Mouse (Mus musculus) right cerebral cortex, postnatal 4 days (tissue): ENCODE measurements at regions not wholly inside any gene's neighbourhood (a gene's known extent, or its start where the extent isn't known, plus 50 kb on each side); places are given as distances from the start of the nearest gene placed in this dataset.

ENCODE experiments used
- DNase-seq: peaks from one replicate; pipeline ENCODE4 v3.0.0-alpha.2; 2022

GRCm38 (mm10) chr14:76780572-76781523 lies 224.2 kb upstream of the Serp2 start:
- no peak for DNase-seq

- DNase-seq = no peak
Measured at GRCm38 (mm10) chr14:76778541-76779399, 222.1 kb upstream of the Serp2 start.

GRCm38 (mm10) chr14:76775387-76775924 lies 218.8 kb upstream of the Serp2 start:
- DNase-seq = no peak

GRCm38 (mm10) chr14:76772781-76773438 lies 216.2 kb upstream of the Serp2 start:
- no peak for DNase-seq

- DNase-seq = no peak
Measured at GRCm38 (mm10) chr14:76770106-76770505, 213.4 kb upstream of the Serp2 start.

GRCm38 (mm10) chr14:76767301-76767700 lies 210.6 kb upstream of the Serp2 start:
- DNase-seq = no peak

GRCm38 (mm10) chr14:76766186-76766713 lies 209.6 kb upstream of the Serp2 start:
- no peak for DNase-seq

- DNase-seq = no peak
Measured at GRCm38 (mm10) chr14:76765094-76765504, 208.4 kb upstream of the Serp2 start.

- DNase-seq = no peak
Measured at GRCm38 (mm10) chr14:76764390-76764796, 207.7 kb upstream of the Serp2 start.

GRCm38 (mm10) chr14:76763539-76763938 lies 206.8 kb upstream of the Serp2 start:
- no peak for DNase-seq

GRCm38 (mm10) chr14:76762777-76763176 lies 206.1 kb upstream of the Serp2 start:
- DNase-seq = no peak

GRCm38 (mm10) chr14:76761691-76762090 lies 205.0 kb upstream of the Serp2 start:
- DNase-seq = no peak

- DNase-seq = no peak
Measured at GRCm38 (mm10) chr14:76761274-76761673, 204.6 kb upstream of the Serp2 start.

GRCm38 (mm10) chr14:76760509-76761023 lies 203.9 kb upstream of the Serp2 start:
- DNase-seq = peak; percentile 55

- no peak for DNase-seq
Measured at GRCm38 (mm10) chr14:76759377-76759776, 202.7 kb upstream of the Serp2 start.

GRCm38 (mm10) chr14:76758589-76758988 lies 201.9 kb upstream of the Serp2 start:
- DNase-seq = no peak

- no peak for DNase-seq
Measured at GRCm38 (mm10) chr14:76755591-76756376, 199.1 kb upstream of the Serp2 start.

GRCm38 (mm10) chr14:76753734-76754133 lies 197.0 kb upstream of the Serp2 start:
- no peak for DNase-seq

- DNase-seq = no peak
Measured at GRCm38 (mm10) chr14:76749178-76749577, 192.5 kb upstream of the Serp2 start.

- DNase-seq = no peak
Measured at GRCm38 (mm10) chr14:76748711-76749110, 192.0 kb upstream of the Serp2 start.

GRCm38 (mm10) chr14:76747814-76748213 lies 191.1 kb upstream of the Serp2 start:
- DNase-seq = no peak
